Mouse (Mus musculus) heart, postnatal 0 days (tissue): ENCODE data around the gene Arhgap27.

ENCODE experiments used
- CTCF ChIP-seq: IDR thresholded peaks from 2 replicates; pipeline ENCODE4 v1.5.1; 2016; ENCODE audit warnings: antibody characterized with exemption, control low read depth, low read depth
- EP300 ChIP-seq: IDR thresholded peaks from 2 replicates; pipeline ENCODE4 v1.6.1; 2016; ENCODE audit warnings: antibody characterized with exemption, low read depth

DNA sequence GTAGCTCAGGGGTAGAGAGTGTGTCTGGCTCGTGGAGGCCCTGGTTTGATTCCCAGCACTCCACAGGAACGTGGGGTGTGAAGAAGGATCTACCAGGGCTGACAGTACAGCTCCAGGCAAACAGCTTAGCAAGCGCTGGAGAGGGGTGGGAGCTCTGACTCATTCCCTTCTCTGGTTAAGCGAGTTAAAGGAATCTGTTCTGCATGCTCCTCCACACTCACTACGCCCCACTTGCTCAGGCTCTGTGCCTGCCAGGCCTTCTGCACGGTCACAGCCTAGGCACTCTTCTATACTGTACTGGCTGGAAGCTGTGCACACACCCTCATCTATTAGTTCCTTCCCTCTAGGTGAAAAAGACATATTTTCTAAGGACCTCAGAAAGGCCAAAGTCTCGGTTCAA is 30.5 kb upstream of the Arhgap27 start:
- no peak for TF ChIP-seq CTCF
- no peak for TF ChIP-seq EP300
